Mouse (Mus musculus) neural tube, embryonic 15.5 days (tissue): ENCODE measurements around the gene Gm9046. TPM values are rescaled to one million over a fixed set of nuclear protein-coding genes. Genes with fewer than 3 reads are reported as not detected.

Source experiments
- polyA plus RNA-seq: library from polyadenylated mRNA; unstranded; fragments of >200 nt; fragmentation: Nextera tagmentation; extraction: Ambion mirVana; gene quantifications from 2 replicates; pipeline ENCODE4 v1.2.1, GENCODE M21; 2015

The Gm9046 gene
- polyA plus RNA-seq, 1 experiment from 2014 or later = not detected

Other genes with a start within 250 kb of the Gm9046 start
- 25.1 and 25.3 TPM in 2 replicates for gene Mdm1, start 201.4 kb downstream of the Gm9046 start, polyA plus RNA-seq
- gene Il22, start 138.3 kb downstream of the Gm9046 start, polyA plus RNA-seq = 0.22 TPM in 1 of 2 replicates, not detected in the other
- gene Gm32717, start 102.5 kb downstream of the Gm9046 start, polyA plus RNA-seq = 0.15 and 0.22 TPM in 2 replicates
- 0.15 and 0.22 TPM in 2 replicates for gene Gm32802, start 84.6 kb downstream of the Gm9046 start, polyA plus RNA-seq
- gene Iltifb, start 48.2 kb downstream of the Gm9046 start, polyA plus RNA-seq = not detected in 2 replicates
- not detected in 2 replicates for gene Gm9040, start 16.3 kb downstream of the Gm9046 start, polyA plus RNA-seq
- gene Gm9044, start 10.8 kb downstream of the Gm9046 start, polyA plus RNA-seq = not detected in 2 replicates
- 0.09 TPM in 1 of 2 replicates, not detected in the other for gene Gm9045, start 5.4 kb downstream of the Gm9046 start, polyA plus RNA-seq
- not detected in 2 replicates for gene Gm9048, start 5.4 kb upstream of the Gm9046 start, polyA plus RNA-seq
- gene Gm9049, start 10.8 kb upstream of the Gm9046 start, polyA plus RNA-seq = 0.09 TPM in 1 of 2 replicates, not detected in the other
- not detected in 2 replicates for gene Ifng, start 97.8 kb upstream of the Gm9046 start, polyA plus RNA-seq